Mouse (Mus musculus): ENCODE measurements around the gene Clasp1. TPM values are rescaled to one million over a fixed set of nuclear protein-coding genes. Genes with fewer than 3 reads are reported as not detected.

Clasp1 gene
- polyA plus RNA-seq, 1 experiment from 2014 or later: 14.8 TPM

DNA sequence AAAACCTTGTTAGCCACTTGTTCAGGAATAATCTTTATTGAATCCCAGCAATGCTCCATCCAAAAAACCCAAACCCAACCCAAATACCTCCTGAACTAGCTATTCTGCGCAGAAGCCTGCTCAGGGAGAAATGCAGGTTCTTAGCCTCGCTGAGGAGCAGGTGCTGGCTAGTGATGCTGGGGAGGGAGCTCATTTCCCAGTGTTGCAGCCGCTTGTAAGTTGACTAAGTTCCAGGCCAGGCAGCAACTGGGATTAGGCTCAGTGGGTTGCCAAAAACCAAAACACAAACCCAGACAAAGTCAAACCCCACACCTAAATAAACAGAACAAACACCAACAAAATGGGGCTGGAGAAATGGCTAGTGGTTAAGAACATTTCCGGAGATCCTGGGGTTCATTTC lies 20.4 kb downstream of the Clasp1 start:
- Histone ChIP-seq H3K4me2 (replicated peaks; ENCODE audit: low read depth, low read length) (no peak overlapping the region), H3K27me3 (replicated peaks; ENCODE audit: insufficient read depth, low read length) (no peaks in the 10 kb centered on the region), H3K9me3 (ENCODE audit: low read length) (no peaks in the 10 kb centered on the region), H3K4me1 (ENCODE audit: insufficient read depth, low read depth, low read length) (no peaks in the 10 kb centered on the region; the same call in 1 of the 2 replicates), H3K36me3 (ENCODE audit: insufficient read depth, low read length) (no peaks in the 10 kb centered on the region), H3K27ac (ENCODE audit: low read length) (no peak overlapping the region), H3K9ac (replicated peaks; ENCODE audit: low read depth) (no peak overlapping the region), H3K4me3 (ENCODE audit: low read depth, low read length) (no peak overlapping the region)
- DNase-seq (ENCODE audit: low spot score) (no peak), ATAC-seq (no peak)
- TF ChIP-seq EP300 (IDR thresholded peaks at IDR 0.05): no peak
- TF ChIP-seq CTCF (IDR thresholded peaks at IDR 0.05): no peak
- WGBS: 78% methylated on average over 4 of the region's 4 CpGs

DNA sequence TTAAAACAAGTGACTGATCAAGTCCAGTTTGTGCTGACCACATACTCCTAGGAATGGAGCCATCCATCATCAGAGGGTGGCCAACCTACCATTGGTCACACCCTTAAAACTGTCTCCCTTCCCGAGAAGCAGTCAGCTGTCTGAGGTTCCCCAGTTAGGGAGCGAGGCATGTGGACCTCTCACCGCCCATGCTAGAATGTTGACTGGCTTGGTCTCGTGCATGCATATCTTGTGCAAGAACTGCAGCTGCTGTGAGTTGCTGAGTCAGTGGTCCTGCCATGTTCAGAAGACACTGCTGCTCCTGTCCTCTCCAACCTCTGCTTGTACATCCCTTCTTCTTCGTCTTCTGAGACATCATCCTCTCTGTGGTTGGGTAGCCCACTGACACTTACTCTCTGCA lies 22.0 kb downstream of the Clasp1 start:
- no peak overlapping the region for H3K9ac ChIP-seq (replicated peaks; ENCODE audit: low read depth)
- no peak overlapping the region for H3K4me2 ChIP-seq (replicated peaks; ENCODE audit: low read depth, low read length)
- no peak for TF ChIP-seq CTCF (IDR thresholded peaks at IDR 0.05)
- TF ChIP-seq EP300 (IDR thresholded peaks at IDR 0.05): no peak
- ATAC-seq: no peak
- 77% methylated on average over 5 of the region's 5 CpGs for WGBS
- H3K9me3 ChIP-seq (ENCODE audit: low read length): no peaks in the 10 kb centered on the region
- no peak overlapping the region for H3K27ac ChIP-seq (ENCODE audit: low read length)
- no peak overlapping the region for H3K4me3 ChIP-seq (ENCODE audit: low read depth, low read length)
- no peaks in the 10 kb centered on the region for H3K27me3 ChIP-seq (replicated peaks; ENCODE audit: insufficient read depth, low read length)
- no peaks in the 10 kb centered on the region; the same call in 1 of the 2 replicates for H3K4me1 ChIP-seq (ENCODE audit: insufficient read depth, low read depth, low read length)
- H3K36me3 ChIP-seq (ENCODE audit: insufficient read depth, low read length): no peaks in the 10 kb centered on the region
- no peak for DNase-seq (ENCODE audit: low spot score)

DNA sequence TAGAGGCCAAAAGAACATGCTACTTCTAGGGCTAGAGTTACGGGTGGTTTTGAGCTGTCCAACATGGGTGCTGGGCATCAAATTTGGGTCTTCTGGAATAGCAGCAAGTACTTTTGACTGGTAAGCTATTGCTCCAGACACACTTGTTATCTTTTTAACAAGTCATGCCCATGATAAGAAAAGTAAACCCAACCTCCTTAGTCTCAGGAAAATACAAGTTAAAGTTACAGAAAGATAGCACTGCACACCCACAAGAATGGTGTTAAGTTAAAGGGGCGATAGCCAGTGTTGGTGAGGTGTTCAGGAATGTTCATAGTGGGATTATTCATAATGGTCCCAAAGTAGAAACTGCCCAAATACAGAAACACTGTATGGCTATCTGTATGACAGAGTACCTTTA lies 24.3 kb downstream of the Clasp1 start:
- no peak for ATAC-seq
- H3K4me1 ChIP-seq (ENCODE audit: insufficient read depth, low read depth, low read length): no peaks in the 10 kb centered on the region; the same call in 1 of the 2 replicates
- no peak for TF ChIP-seq CTCF (IDR thresholded peaks at IDR 0.05)
- TF ChIP-seq EP300 (IDR thresholded peaks at IDR 0.05): no peak
- no peak overlapping the region for H3K4me2 ChIP-seq (replicated peaks; ENCODE audit: low read depth, low read length)
- no peaks in the 10 kb centered on the region for H3K9me3 ChIP-seq (ENCODE audit: low read length)
- no peak overlapping the region for H3K9ac ChIP-seq (replicated peaks; ENCODE audit: low read depth)
- H3K27me3 ChIP-seq (replicated peaks; ENCODE audit: insufficient read depth, low read length): no peaks in the 10 kb centered on the region
- H3K36me3 ChIP-seq (ENCODE audit: insufficient read depth, low read length): no peaks in the 10 kb centered on the region
- no peak overlapping the region for H3K27ac ChIP-seq (ENCODE audit: low read length)
- DNase-seq (ENCODE audit: low spot score): no peak
- H3K4me3 ChIP-seq (ENCODE audit: low read depth, low read length): no peak overlapping the region
- WGBS: 82% methylated on average over 2 of the region's 2 CpGs

DNA sequence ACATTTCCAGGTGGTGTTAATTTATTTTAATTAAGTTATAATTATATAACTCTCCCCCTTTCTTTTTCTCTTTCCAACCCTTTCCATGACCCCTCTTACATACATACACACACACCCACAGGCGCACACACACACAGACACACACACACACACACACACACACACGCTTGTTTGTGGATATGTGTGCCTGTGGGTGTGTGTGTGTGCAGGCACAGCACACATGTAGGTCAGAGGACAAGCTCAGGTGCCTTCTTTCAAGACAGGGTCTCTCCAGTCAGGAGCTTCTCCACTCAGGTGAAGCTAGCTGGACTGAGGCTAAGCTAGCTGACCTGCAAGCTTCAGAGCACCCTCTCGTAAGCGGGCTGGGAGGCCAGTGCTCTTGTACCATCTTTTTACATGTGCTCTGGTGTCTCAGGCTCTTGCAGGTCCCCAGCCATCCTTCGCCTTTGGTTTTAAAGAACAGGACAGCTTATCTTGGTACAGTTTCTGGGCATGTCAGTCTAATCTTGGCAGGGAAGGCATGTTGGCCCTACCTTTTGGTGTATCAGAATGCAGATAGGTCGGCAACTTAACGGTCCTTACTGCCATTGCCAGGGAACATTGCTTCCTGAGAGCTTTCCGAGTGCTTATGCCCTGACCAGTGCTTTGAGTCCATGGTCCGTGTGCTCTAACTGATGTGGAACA lies 28.3 kb downstream of the Clasp1 start:
- Histone ChIP-seq H3K4me1 (ENCODE audit: insufficient read depth, low read depth, low read length) (no peaks in the 10 kb centered on the region; the same call in 1 of the 2 replicates), H3K4me2 (replicated peaks; ENCODE audit: low read depth, low read length) (no peak overlapping the region), H3K9ac (replicated peaks; ENCODE audit: low read depth) (no peak overlapping the region), H3K9me3 (ENCODE audit: low read length) (no peaks in the 10 kb centered on the region), H3K36me3 (ENCODE audit: insufficient read depth, low read length) (no peaks in the 10 kb centered on the region), H3K4me3 (ENCODE audit: low read depth, low read length) (no peak overlapping the region), H3K27ac (ENCODE audit: low read length) (no peak overlapping the region), H3K27me3 (replicated peaks; ENCODE audit: insufficient read depth, low read length) (no peaks in the 10 kb centered on the region)
- TF ChIP-seq EP300 (IDR thresholded peaks at IDR 0.05): no peak
- no peak for TF ChIP-seq CTCF (IDR thresholded peaks at IDR 0.05)
- WGBS: 82% methylated on average over 9 of the region's 9 CpGs
- DNase-seq (ENCODE audit: low spot score) (no peak), ATAC-seq (no peak)

DNA sequence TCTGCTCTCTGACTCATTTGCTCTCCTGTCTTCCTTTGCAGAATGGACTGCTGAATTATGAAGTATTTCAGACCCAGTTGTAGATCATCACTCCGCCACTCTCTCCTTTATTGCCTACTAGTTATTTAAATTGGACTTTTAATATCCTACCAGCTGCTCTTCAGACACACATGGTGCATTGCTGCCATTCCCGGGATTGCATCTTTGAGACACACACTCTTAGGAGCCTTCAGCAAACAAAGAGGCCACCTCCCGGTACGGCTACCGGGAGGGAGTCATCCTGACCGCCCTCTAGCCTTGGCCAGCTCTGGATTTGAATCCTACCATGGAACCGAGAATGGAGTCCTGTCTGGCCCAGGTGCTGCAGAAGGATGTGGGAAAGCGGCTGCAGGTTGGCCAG lies 30.5 kb downstream of the Clasp1 start:
- no peaks in the 10 kb centered on the region for H3K36me3 ChIP-seq (ENCODE audit: insufficient read depth, low read length)
- H3K4me2 ChIP-seq (replicated peaks; ENCODE audit: low read depth, low read length): no peak overlapping the region
- no peaks in the 10 kb centered on the region for H3K9me3 ChIP-seq (ENCODE audit: low read length)
- no peak overlapping the region for H3K27ac ChIP-seq (ENCODE audit: low read length)
- 84% methylated on average over 8 of the region's 8 CpGs for WGBS
- H3K4me1 ChIP-seq (ENCODE audit: insufficient read depth, low read depth, low read length): no peaks in the 10 kb centered on the region
- H3K4me3 ChIP-seq (ENCODE audit: low read depth, low read length): no peak overlapping the region
- ATAC-seq (no peak), DNase-seq (ENCODE audit: low spot score) (no peak)
- no peak overlapping the region for H3K9ac ChIP-seq (replicated peaks; ENCODE audit: low read depth)
- no peaks in the 10 kb centered on the region for H3K27me3 ChIP-seq (replicated peaks; ENCODE audit: insufficient read depth, low read length)
- TF ChIP-seq CTCF (IDR thresholded peaks at IDR 0.05): no peak
- TF ChIP-seq EP300 (IDR thresholded peaks at IDR 0.05): no peak

DNA sequence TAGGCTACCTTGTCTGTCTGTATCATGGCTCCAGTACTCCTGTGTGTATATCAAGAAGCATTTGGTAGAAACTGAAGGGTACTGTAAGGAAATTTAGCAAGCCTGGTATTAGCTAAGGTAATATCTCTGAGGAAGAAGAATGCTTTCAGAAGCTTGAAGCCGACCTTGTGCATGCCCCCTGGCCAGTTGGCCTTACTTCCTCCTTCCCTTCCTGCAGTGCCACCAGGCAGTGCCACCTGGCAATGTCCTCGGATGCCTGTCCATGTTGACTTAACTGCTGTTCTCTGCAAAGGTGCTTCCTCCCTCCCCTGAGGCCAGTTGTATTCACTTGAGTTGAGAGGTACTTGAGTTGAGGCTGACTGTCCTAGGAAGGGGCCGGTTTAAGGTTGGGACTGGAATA lies 32.3 kb downstream of the Clasp1 start:
- no peaks in the 10 kb centered on the region for H3K36me3 ChIP-seq (ENCODE audit: insufficient read depth, low read length)

More for the DNA sequence above, 32.3 kb downstream of the Clasp1 start:
- no peaks in the 10 kb centered on the region for H3K27me3 ChIP-seq (replicated peaks; ENCODE audit: insufficient read depth, low read length)
- peak; percentile 44 for ATAC-seq
- H3K4me1 ChIP-seq (ENCODE audit: insufficient read depth, low read depth, low read length): no peaks in the 10 kb centered on the region
- H3K4me3 ChIP-seq (ENCODE audit: low read depth, low read length): no peak overlapping the region
- WGBS: 49% methylated on average over 3 of the region's 3 CpGs
- H3K9me3 ChIP-seq (ENCODE audit: low read length): no peaks in the 10 kb centered on the region
- no peak overlapping the region for H3K4me2 ChIP-seq (replicated peaks; ENCODE audit: low read depth, low read length)
- DNase-seq (ENCODE audit: low spot score): peak; percentile 21
- TF ChIP-seq CTCF (IDR thresholded peaks at IDR 0.05): no peak
- TF ChIP-seq EP300 (IDR thresholded peaks at IDR 0.05): no peak; the same call in 1 of the 2 replicates
- no peak overlapping the region for H3K9ac ChIP-seq (replicated peaks; ENCODE audit: low read depth)
- H3K27ac ChIP-seq (ENCODE audit: low read length): no peak overlapping the region
